Mouse (Mus musculus) lung, embryonic 15.5 days (tissue): ENCODE results near the gene Mpo. TPM values are rescaled to one million over a fixed set of nuclear protein-coding genes. Genes with fewer than 3 reads are reported as not detected.

Experiments used
- ATAC-seq: fragments of 200-750 bp; cut with Nextera tagmentation; 2 replicates; pipeline ENCODE4 v1.8.0; 2017; ENCODE audit warnings: moderate number of reproducible peaks, borderline replicate concordance; ENCODE audit not compliant: low FRiP score, low TSS enrichment; ENCODE audit errors: extremely low read depth
- H3K27ac ChIP-seq: fragments of 300-500 bp; sonication (generic); 2 replicates; pipeline ENCODE4 v1.5.1; 2015; ENCODE audit warnings: moderate library complexity, mild to moderate bottlenecking, inconsistent platforms
- H3K27me3 ChIP-seq: fragments of 300-500 bp; sonication (generic); 2 replicates; pipeline ENCODE4 v1.6.1; 2015; ENCODE audit warnings: inconsistent platforms
- H3K36me3 ChIP-seq: fragments of 300-500 bp; sonication (generic); 2 replicates; pipeline ENCODE4 v1.6.1; 2015; ENCODE audit warnings: inconsistent platforms
- H3K4me1 ChIP-seq: fragments of 300-500 bp; sonication (generic); 2 replicates; pipeline ENCODE4 v1.6.1; 2015; ENCODE audit warnings: inconsistent platforms
- H3K4me2 ChIP-seq: fragments of 300-500 bp; sonication (generic); 2 replicates; pipeline ENCODE4 v1.6.1; 2015; ENCODE audit warnings: inconsistent platforms, mild to moderate bottlenecking, moderate library complexity
- H3K4me3 ChIP-seq: fragments of 300-500 bp; sonication (generic); 2 replicates; pipeline ENCODE4 v1.5.1; 2015; ENCODE audit warnings: mild to moderate bottlenecking, inconsistent platforms
- H3K9ac ChIP-seq: fragments of 300-500 bp; sonication (generic); 2 replicates; pipeline ENCODE4 v1.6.1; 2015; ENCODE audit warnings: inconsistent platforms
- H3K9me3 ChIP-seq: fragments of 300-500 bp; sonication (generic); 2 replicates; pipeline ENCODE4 v1.6.1; 2016; ENCODE audit warnings: inconsistent platforms
- WGBS: fragments of 180-500 bp; shearing (Covaris S2); methylation state at CpG from one replicate; pipeline ENCODE4 v1.1.7; 2015; 5-methylcytosine and 5-hydroxymethylcytosine counted together
- polyA plus RNA-seq: library from polyadenylated mRNA; unstranded; fragments of >200 nt; fragmentation: Nextera tagmentation; extraction: Ambion mirVana; gene quantifications from 2 replicates; pipeline ENCODE4 v1.2.1, GENCODE M21; 2015

The Mpo gene
- polyA plus RNA-seq, 1 experiment from 2014 or later = 0.71 TPM

DNA sequence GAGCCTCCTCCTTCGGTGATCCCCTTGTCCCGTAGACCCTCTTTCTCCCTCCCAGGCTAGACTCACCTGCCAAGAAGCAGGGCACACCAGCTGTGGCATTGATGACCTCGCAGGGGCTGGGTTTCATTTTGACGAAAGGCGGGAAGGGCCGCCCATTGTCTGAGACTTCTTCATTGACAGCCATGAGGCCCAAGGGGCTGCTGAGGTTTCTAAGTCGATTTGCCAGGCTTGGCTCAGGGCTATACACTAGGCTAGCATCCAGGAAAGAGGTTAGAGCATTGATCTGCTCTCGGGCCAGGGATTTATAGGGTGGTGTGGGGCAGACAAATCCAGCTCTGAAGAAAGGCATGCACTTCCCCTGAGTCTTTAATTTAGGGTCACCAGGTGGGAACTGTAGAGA, 21.4 kb downstream of the Mpo start:
- H3K9me3 ChIP-seq = no peaks in the 10 kb centered on the region
- H3K27me3 ChIP-seq = peaks cover 20% of the 10 kb centered on the region
- WGBS = 68% methylated on average over 8 of the region's 8 CpGs
- no peak for ATAC-seq
- H3K9ac ChIP-seq = no peak overlapping the region
- H3K27ac ChIP-seq = no peak overlapping the region
- 0 out of 2 replicates have a peak, but pooled peaks cover 3% of the 10 kb centered on the region for H3K4me1 ChIP-seq
- no peak overlapping the region for H3K4me2 ChIP-seq
- no peak overlapping the region for H3K4me3 ChIP-seq
- no peaks in the 10 kb centered on the region for H3K36me3 ChIP-seq

DNA sequence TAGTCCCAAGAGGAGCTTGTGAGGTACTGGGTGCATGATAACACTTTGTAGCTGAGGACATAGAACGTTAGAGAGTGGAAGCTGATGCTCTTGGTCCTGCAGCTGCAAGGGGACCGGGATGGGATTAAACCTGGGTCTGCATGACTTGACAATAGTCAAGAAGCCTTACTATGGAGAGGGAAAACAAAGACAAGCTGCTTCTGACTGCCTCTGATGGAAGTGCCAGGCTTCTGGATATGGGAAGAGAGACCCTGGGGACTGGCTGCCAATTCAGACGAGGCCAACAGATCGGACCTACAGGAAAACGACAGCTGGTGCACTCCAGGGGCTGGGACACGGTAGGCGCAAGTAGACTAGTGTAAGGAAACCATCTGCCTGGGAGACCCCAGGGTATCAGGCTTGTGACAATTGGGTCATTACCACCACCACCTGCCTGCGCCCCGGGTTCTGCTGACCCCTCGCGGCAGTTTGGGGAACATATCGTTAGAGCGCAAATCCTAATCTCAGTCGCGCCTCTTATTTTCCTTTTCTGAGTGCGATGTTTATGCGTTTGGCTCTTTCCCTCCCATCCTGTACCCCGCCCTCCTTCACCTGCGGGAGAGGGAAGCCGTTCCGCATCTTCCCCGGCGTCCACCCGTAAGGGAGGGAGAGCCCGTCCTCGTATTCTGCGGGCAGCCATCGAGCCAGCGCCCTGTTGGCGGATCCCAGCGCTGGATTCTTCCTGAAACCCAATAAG, 23.5 kb downstream of the Mpo start:
- H3K4me1 ChIP-seq = 0 out of 2 replicates have a peak, but pooled peaks cover 3% of the 10 kb centered on the region
- H3K27ac ChIP-seq = no peak overlapping the region
- H3K9ac ChIP-seq = no peak overlapping the region
- H3K27me3 ChIP-seq = peaks cover 20% of the 10 kb centered on the region
- H3K4me3 ChIP-seq = peak overlapping the region; percentile 31
- 2% methylated on average over 30 of the region's 31 CpGs for WGBS
- H3K4me2 ChIP-seq = peak overlapping the region; percentile 56
- H3K36me3 ChIP-seq = no peaks in the 10 kb centered on the region
- H3K9me3 ChIP-seq = no peaks in the 10 kb centered on the region
- no peak for ATAC-seq

DNA sequence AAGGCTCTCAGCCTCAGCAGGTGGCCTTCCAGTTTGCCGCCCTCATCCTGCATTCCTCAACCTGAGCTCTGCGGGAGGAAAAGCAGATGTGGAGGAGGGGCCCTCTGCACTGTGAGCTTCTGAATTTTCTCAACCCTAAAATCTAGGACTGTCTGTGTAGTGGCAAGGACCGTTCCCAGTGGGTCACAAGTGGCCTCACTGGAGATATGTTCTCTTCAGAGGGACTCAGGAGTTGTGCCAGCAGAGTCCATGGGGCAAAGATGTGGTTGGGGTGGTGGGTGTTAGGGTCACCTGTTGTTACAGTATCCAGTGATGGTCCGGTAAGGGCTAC, 24.0 kb downstream of the Mpo start:
- H3K27me3 ChIP-seq = peaks cover 26% of the 10 kb centered on the region
- H3K4me1 ChIP-seq = 0 out of 2 replicates have a peak, but pooled peaks cover 3% of the 10 kb centered on the region
- peak overlapping the region; percentile 31 for H3K4me3 ChIP-seq
- no peaks in the 10 kb centered on the region for H3K36me3 ChIP-seq
- no peak overlapping the region for H3K27ac ChIP-seq
- H3K4me2 ChIP-seq = peak overlapping the region; percentile 56
- ATAC-seq = no peak
- H3K9me3 ChIP-seq = no peaks in the 10 kb centered on the region
- no peak overlapping the region for H3K9ac ChIP-seq
- WGBS = 26% methylated on average over 4 of the region's 4 CpGs

DNA sequence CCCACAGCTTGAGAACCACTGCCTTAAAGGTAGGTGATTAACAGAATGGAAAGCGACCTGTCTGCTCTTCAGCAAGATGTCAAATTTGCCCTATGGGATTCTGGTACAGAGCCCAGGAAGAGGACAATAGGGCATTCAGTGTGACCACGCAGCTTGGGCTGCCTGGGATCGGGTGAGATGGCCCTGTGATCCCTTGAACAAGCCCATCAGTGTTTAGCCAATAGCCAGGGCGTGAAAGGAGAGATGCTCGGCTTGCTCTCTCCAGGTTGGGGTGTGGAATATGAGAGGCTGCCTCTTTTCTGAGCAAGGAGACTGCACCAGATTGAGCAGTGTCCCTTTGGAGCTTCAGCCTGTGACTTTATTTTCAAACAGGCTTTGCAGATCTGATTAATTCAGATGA, 28.1 kb downstream of the Mpo start:
- Histone ChIP-seq H3K9me3 (no peaks in the 10 kb centered on the region), H3K9ac (no peak overlapping the region), H3K4me3 (no peak overlapping the region), H3K36me3 (no peaks in the 10 kb centered on the region), H3K27me3 (peaks cover 17% of the 10 kb centered on the region), H3K4me1 (0 out of 2 replicates have a peak, but pooled peaks cover 3% of the 10 kb centered on the region), H3K4me2 (no peak overlapping the region), H3K27ac (no peak overlapping the region)
- 61% methylated on average over 5 of the region's 5 CpGs for WGBS
- no peak for ATAC-seq

DNA sequence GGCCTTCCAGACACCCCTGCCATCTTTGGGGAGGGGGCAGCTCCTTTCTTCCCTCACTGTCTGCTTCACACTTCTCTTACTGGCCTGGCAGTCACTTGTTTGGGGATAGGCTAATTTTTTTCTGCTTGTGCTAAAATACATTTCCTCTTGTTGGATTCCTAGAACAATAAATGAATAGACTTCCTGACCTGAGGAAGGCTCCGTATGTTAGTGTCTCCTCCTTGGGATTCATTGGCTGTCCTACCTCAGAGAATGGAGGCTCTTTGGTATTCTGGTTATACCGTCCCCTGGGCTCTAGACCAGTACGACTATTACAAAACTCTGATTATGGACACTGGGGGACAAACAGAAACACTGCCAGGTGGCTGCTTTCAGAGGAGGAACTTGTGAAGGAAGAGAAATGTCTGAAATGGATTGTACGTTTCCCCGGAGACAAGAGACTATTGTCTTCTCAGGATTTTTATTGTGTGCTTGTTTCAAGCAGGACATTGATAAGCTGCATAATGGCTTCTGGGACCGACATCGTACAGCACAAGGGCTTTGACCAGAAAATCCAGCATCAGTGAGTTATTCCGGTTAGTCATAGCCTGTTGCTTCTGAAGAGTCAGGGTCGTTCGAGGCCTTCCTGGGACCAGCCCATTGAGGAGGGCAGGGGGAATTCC, 35.0 kb downstream of the Mpo start, which contains the start of gene Lpo:
Gene Lpo, minus strand, starts transcription at position 51 of the 662 bp plus-strand sequence.
- 61% methylated on average over 10 of the region's 10 CpGs for WGBS
- H3K4me2 ChIP-seq = no peak within 1 kb of the TSS
- ATAC-seq = no peak
- no peaks in the 10 kb centered on the region for H3K27me3 ChIP-seq
- H3K4me3 ChIP-seq = no peak within 1 kb of the TSS
- H3K27ac ChIP-seq = no peak within 1 kb of the TSS
- H3K36me3 ChIP-seq = no peaks in the 10 kb centered on the region
- no peaks in the 10 kb centered on the region for H3K9me3 ChIP-seq
- H3K4me1 ChIP-seq = no peaks in the 10 kb centered on the region
- H3K9ac ChIP-seq = no peak within 1 kb of the TSS

DNA sequence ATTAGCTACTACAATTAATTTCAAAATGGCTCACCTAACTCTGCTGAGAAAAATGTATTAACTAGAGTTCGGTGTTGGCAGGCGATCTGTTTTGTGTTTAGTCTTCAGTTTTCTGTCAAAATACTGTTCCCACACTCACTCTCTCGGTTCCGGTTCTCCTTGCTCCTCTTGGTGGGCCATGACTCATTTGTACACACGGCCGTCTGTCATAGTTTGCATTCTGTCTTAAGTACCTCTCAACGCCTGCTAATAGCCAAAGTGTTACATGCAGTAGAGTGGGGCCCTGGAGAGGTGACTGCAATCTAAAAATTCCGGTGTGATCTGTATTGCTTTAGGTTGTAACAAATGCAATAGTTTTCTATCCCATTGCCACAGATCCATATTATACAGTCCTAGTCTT, 47.3 kb downstream of the Mpo start:
- WGBS = 47% methylated on average over 8 of the region's 8 CpGs

DNA sequence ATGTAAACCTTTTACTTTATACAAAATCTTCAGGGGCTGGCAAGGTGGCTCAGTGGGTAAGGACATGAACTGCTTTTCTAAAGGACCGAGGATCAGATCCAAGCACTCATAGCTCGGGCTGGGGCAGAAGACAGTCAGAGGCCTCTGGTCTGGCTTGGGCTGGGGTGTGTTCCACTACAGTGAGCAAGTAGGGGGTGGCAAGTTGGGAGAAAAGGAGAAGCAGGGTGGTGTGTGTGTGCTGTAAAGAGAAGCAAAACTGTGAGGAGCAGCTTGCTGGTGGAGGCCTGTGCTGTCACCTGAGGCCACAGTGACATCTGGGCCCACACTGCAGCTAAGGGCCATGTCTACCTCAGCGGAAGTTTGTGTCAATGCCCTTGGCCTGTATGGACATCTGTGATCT, 48.1 kb downstream of the Mpo start:
- Histone ChIP-seq H3K9me3 (no peaks in the 10 kb centered on the region), H3K27ac (no peak overlapping the region), H3K9ac (no peak overlapping the region), H3K4me2 (no peak overlapping the region), H3K27me3 (peaks cover 10% of the 10 kb centered on the region; the same call in 1 of the 2 replicates), H3K36me3 (no peaks in the 10 kb centered on the region), H3K4me1 (no peaks in the 10 kb centered on the region), H3K4me3 (no peak overlapping the region)
- ATAC-seq = no peak
- WGBS = 66% methylated on average over 3 of the region's 3 CpGs

More for the DNA sequence above, 47.3 kb downstream of the Mpo start:
- Histone ChIP-seq H3K27me3 (peaks cover 10% of the 10 kb centered on the region; the same call in 1 of the 2 replicates), H3K36me3 (no peaks in the 10 kb centered on the region), H3K4me1 (no peaks in the 10 kb centered on the region), H3K4me3 (no peak overlapping the region), H3K27ac (no peak overlapping the region), H3K9ac (no peak overlapping the region), H3K9me3 (no peaks in the 10 kb centered on the region), H3K4me2 (no peak overlapping the region)
- ATAC-seq = no peak

DNA sequence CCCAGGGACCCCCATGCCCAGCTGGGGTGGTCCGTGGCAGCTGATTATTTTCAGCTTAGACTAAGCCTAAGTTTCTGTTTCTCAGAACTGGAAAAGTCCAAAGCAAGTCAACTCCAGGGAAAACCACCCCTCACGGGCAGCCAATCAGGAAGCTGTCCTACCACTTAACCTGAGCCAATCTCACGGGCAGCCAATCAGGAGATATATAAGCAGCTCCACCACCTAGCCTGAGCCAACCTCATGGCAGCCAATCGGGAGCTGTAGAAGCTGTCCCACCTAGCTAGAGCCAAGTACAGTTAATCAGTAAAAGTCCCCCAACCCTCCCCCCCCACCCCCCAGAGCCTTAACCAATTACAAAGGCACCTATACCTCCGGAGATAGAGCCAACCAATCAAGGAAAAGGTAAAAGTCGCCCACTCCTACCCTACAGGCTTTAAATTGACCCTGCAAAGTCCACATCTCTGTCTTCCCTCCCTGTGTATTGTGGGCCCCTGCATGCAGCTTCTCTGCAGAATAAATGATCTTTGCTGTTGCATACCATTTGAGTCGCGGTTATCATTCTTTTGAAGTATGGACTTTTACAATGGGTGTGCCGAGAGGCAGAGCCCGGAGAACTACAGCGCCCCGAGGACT, 53.7 kb downstream of the Mpo start:
- no peaks in the 10 kb centered on the region for H3K27me3 ChIP-seq
- ATAC-seq = no peak
- 70% methylated on average over 12 of the region's 12 CpGs for WGBS

DNA sequence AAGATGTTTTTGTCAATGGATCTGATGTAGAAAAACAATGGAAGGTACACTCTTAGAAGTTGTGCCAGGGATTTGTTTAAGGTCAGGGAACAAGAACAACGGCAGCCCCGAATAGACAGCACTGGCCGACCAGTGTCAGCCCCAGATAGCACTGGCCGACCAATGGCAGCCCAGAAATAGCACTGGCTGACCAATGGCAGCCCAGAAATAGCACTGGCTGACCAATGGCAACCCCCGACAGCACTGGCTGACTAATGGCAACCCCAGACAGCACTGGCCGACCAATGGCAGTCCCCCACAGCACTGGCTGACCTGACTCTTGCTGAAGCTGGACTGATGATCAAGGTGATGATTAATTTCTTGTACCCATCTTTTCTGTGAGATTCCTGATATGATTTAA, 54.5 kb downstream of the Mpo start:
- WGBS = 51% methylated on average over 6 of the region's 6 CpGs
- H3K27ac ChIP-seq = no peak overlapping the region

More for the DNA sequence above, 53.7 kb downstream of the Mpo start:
- no peak overlapping the region for H3K9ac ChIP-seq
- no peak overlapping the region for H3K4me2 ChIP-seq
- H3K4me3 ChIP-seq = no peak overlapping the region
- no peaks in the 10 kb centered on the region for H3K4me1 ChIP-seq
- H3K9me3 ChIP-seq = no peaks in the 10 kb centered on the region
- no peaks in the 10 kb centered on the region for H3K36me3 ChIP-seq
- H3K27ac ChIP-seq = no peak overlapping the region

DNA sequence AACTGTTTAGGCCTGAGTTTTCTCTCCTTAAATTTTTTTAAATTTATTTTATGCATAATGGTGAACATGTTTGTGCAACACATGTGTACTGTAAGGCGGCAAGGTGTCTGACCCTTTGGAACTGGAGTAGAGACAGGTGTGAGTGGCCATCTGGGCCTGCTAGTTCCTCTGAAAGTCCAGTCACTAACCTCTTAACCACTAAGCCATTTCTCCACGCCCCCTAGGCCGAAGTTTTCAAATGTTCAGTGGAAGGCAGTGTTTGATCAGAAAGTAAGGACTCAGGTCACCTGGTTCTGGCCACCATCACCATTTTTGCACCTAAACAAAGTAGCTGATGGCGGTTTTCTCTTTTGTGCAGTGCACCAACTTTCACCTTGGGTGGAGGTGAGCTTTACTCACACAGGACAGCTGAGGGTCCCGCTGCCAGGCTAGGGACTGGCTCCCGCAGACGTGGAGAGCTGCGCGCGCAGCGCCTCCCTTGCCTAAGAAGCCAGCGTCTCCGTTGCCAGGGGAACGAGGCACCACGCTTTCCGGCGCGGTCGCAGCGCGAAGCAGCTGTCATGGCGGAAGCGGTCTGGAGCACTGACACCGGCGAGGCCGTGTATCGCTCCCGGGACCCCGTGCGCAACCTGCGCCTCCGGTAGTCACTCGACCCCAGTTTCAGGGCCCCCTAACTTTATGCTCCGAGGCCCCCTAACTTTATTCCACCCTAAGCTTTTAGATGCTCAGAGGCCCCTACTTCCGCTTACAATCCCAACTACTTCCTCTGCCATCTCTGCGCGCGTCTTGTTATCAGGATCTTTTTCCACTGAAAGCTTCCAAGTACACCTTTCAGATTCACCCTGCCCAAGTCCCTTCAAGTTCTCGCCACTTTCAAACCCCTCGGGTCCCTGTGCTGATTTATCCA, 59.6 kb downstream of the Mpo start, which contains the start of gene Mks1:
Gene Mks1, plus strand, starts transcription at position 526 of the 907 bp plus-strand sequence.
- H3K4me3 ChIP-seq = peak within 1 kb of the TSS; percentile 60
- H3K27me3 ChIP-seq = no peaks in the 10 kb centered on the region
- peak within 1 kb of the TSS; percentile 79 for H3K4me2 ChIP-seq
- H3K36me3 ChIP-seq = peaks cover 16% of the 10 kb centered on the region
- peak; percentile 91; the same call in 1 of the 2 replicates for ATAC-seq
- peaks cover 7% of the 10 kb centered on the region for H3K4me1 ChIP-seq
- H3K27ac ChIP-seq = peak within 1 kb of the TSS; percentile 36; the same call in 1 of the 2 replicates
- H3K9me3 ChIP-seq = no peaks in the 10 kb centered on the region
- peak within 1 kb of the TSS; percentile 38 for H3K9ac ChIP-seq
- WGBS = 4% methylated on average over 40 of the region's 40 CpGs

More for the DNA sequence above, 54.5 kb downstream of the Mpo start:
- Histone ChIP-seq H3K4me2 (no peak overlapping the region), H3K36me3 (no peaks in the 10 kb centered on the region), H3K4me3 (no peak overlapping the region), H3K9ac (no peak overlapping the region), H3K4me1 (peaks cover 4% of the 10 kb centered on the region; the same call in 1 of the 2 replicates), H3K27me3 (no peaks in the 10 kb centered on the region), H3K9me3 (no peaks in the 10 kb centered on the region)
- no peak for ATAC-seq

DNA sequence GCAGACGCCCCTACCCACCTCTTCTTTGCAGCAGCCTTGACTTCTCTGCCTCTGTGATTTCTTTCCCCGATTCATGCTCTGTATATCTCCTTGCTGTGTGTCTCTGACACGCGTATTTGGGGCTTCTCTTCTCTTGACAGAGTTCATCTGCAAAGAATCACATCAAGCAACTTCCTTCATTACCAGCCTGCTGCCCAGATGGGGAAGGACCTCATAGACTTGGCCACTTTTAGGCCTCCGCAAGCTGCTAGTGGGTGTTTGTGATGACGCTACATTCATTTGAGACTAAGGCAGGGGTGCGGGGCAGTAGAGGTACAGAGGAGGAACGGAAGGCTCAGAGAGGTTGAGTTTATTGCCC, 60.2 kb downstream of the Mpo start:
- Histone ChIP-seq H3K27me3 (no peaks in the 10 kb centered on the region), H3K4me3 (peak overlapping the region; percentile 60), H3K9me3 (no peaks in the 10 kb centered on the region), H3K9ac (peak overlapping the region; percentile 32), H3K36me3 (peaks cover 20% of the 10 kb centered on the region), H3K4me2 (peak overlapping the region; percentile 79), H3K4me1 (peaks cover 7% of the 10 kb centered on the region), H3K27ac (peak overlapping the region; percentile 36; the same call in 1 of the 2 replicates)
- no peak for ATAC-seq
- WGBS = 33% methylated on average over 8 of the region's 8 CpGs
